Mouse (Mus musculus) heart, postnatal 25 days (tissue): ENCODE results near the gene Olfr1160. TPM values are rescaled to one million over a fixed set of nuclear protein-coding genes. Genes with fewer than 3 reads are reported as not detected.
"Not testable (repeated sequence)": the region's sequence is repeated elsewhere in the genome, so short reads cannot be mapped to it uniquely, and the experiment has no call there.

ENCODE experiments used
- DNase-seq: peaks from one replicate; pipeline ENCODE4 v3.0.0; 2022; ENCODE audit warnings: low spot score
- intact Hi-C: fragments of 180-260 bp; cut with DNase I; formaldehyde crosslinking; loops from one replicate; pipeline ENCODE4 v1.15.1; 2025
- total RNA-seq, 2 experiments: library from RNA; stranded (reverse); gene quantifications; 2 replicates each; pipeline ENCODE4 v1.2.3; 2021

Olfr1160 gene
- not detected for total RNA-seq

GRCm38 (mm10) chr2:88007515-88008318 is at the start of gene Olfr1160:
Olfr1160 (minus strand) TSS chr2:88008268.
- DNase-seq: no peak
- intact Hi-C loops: no loop called here

DNA sequence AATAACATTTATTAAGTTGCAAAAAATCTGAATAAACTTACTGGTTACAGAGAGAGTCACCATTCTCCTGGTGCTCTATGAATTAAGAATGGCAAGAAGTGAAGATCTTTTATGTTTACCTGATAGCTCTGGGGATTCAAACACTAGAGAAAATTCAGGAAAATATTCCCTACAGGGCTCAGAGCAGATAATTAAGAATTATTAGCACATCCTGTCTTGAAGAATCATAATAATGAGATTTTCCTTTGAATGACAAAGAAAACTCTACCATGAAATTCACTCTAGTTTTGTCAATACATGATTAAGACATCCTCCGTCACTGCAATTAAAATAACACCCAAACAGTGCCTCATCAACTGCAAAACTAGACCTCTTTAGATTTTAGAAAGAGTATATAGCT is 43.0 kb upstream of the Olfr1160 start, which contains the start of gene Olfr1162:
Gene Olfr1162 (minus strand): TSS at position 101 of the 400 bp plus-strand sequence.
- intact Hi-C loops: no loop called here
- DNase-seq: no peak

DNA sequence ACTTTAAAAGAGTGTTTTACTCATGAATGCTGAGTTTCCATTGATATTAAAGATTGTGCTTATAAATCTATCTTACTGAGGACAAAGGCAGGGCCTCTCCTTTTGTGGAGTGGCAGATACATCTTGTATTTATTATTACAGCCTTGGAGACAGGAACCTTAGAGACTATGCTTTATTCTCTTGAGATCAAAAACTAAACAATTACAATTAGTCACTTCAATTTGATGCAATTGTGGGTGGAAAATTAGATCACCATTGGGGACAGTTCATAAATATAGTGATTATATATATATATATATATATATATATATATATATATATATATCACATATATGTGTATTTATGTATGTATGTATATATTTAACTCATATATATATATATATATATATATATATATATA is 29.5 kb upstream of the Olfr1160 start, which contains the start of gene Olfr73:
Gene Olfr73 (minus strand): TSS at position 101 of the 400 bp plus-strand sequence.
- intact Hi-C loops: no loop called here
- no peak for DNase-seq

DNA sequence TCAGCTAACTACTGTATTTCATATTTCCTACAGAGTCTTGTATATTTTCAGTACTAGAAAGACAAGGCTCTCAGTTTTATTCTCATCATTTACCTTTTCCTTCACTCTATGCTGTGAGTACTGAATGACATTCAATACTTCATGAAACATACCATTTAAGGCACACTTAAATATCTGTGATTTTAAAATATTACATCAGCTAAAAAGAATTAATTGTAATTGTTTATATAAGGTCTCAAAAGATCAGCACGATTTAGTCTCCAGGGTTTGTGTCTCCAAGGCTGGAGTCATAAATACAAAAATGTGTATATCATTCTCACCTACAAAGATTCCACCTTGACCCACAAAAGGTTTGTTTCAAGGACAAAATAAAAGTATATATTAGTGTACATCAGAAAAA is 14.4 kb upstream of the Olfr1160 start, which contains the start of gene Olfr1161:
Gene Olfr1161 (plus strand): TSS at position 301 of the 400 bp plus-strand sequence.
- intact Hi-C loops, DNase-seq: not testable (repeated sequence)

DNA sequence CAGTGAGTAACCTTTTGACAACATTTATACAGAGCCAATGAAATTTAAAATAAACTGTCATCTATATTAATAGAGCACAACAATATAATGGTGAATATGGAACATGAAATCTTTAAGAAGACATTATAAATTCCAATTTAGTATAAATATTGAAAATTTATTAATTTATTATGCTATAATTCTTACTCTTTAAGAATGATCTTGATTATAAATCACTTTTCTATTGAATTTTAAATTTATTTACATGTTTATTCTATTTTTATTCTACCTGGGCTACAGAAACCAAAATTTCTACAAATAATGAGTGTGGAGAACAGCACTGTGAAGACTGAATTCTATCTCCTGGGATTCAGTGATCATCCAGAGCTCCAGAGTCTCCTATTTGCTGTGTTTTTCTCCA is 18.3 kb downstream of the Olfr1160 start, which contains the start of gene Olfr1158:
Gene Olfr1158 (plus strand): TSS at position 301 of the 400 bp plus-strand sequence.
- intact Hi-C loops: no loop called here
- no peak for DNase-seq

GRCm38 (mm10) chr2:87974563-87974962 is 33.5 kb downstream of the Olfr1160 start, which contains the start of gene Olfr74:
Olfr74 (minus strand) TSS chr2:87974663.
- no peak for DNase-seq
- intact Hi-C loops: no loop called here

DNA sequence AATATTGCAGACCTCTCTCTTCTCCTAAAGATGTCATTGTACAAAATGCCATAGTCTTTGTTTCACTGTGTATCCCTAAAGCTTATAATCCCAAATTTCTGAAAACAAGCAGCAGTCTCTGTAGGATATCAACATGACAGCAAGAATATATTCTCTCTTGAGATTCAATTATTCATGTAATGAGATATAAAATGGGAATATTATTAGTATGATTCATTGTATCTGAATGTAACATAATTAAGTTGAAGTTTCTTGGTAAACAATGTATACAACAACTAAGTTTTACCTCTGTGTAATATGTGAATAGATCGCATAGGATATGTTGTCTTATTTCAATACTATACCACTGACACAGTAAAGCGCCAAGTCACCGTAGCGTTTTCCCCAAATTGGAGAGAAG is 39.9 kb downstream of the Olfr1160 start, which contains the start of gene Olfr1157:
Gene Olfr1157 (minus strand): TSS at position 101 of the 400 bp plus-strand sequence.
- DNase-seq: no peak
- intact Hi-C loops: no loop called here

- intact Hi-C loops: no loop called here
- no peak for DNase-seq
These were observed 55.1 kb downstream of the Olfr1160 start, which contains the start of gene Olfr1156 for GRCm38 (mm10) chr2:87953000-87953399. Olfr1156 (minus strand) TSS chr2:87953100.

Other genes starting within 250 kb of the Olfr1160 start
- not detected for gene Olfr152, start 228.8 kb downstream of the Olfr1160 start, total RNA-seq
- gene Olfr1143, start 207.7 kb downstream of the Olfr1160 start, total RNA-seq: not detected
- gene Olfr1145, start 198.4 kb downstream of the Olfr1160 start, total RNA-seq: not detected
- gene Olfr1148, start 177.7 kb downstream of the Olfr1160 start, total RNA-seq: not detected
- gene Olfr1150-ps1, start 164.3 kb downstream of the Olfr1160 start, total RNA-seq: not detected
- not detected for gene Olfr1151, start 152.4 kb downstream of the Olfr1160 start, total RNA-seq
- not detected for gene Olfr1152, start 141.8 kb downstream of the Olfr1160 start, total RNA-seq
- not detected for gene Olfr1153, start 113.3 kb downstream of the Olfr1160 start, total RNA-seq
- gene Olfr1154, start 103.1 kb downstream of the Olfr1160 start, total RNA-seq: not detected
- gene Olfr1155, start 63.1 kb downstream of the Olfr1160 start, total RNA-seq: not detected
- not detected for gene Olfr1156, start 55.2 kb downstream of the Olfr1160 start, total RNA-seq
- gene Olfr1157, start 40.0 kb downstream of the Olfr1160 start, total RNA-seq: not detected
- not detected for gene Olfr74, start 33.6 kb downstream of the Olfr1160 start, total RNA-seq
- not detected for gene Olfr1158, start 18.2 kb downstream of the Olfr1160 start, total RNA-seq
- not detected for gene Olfr1161, start 14.5 kb upstream of the Olfr1160 start, total RNA-seq
- not detected for gene Olfr73, start 29.4 kb upstream of the Olfr1160 start, total RNA-seq
- not detected for gene Olfr1162, start 42.9 kb upstream of the Olfr1160 start, total RNA-seq
- not detected for gene Olfr1163, start 63.6 kb upstream of the Olfr1160 start, total RNA-seq
- not detected for gene Olfr1164, start 85.7 kb upstream of the Olfr1160 start, total RNA-seq
- not detected for gene Olfr1166, start 120.0 kb upstream of the Olfr1160 start, total RNA-seq
- gene Olfr1167, start 146.9 kb upstream of the Olfr1160 start, total RNA-seq: not detected
- gene Olfr1168, start 173.6 kb upstream of the Olfr1160 start, total RNA-seq: not detected
- not detected for gene Olfr1170, start 220.1 kb upstream of the Olfr1160 start, total RNA-seq